Mouse (Mus musculus): ENCODE results near the gene Sowaha.

Gene Sowaha

DNA sequence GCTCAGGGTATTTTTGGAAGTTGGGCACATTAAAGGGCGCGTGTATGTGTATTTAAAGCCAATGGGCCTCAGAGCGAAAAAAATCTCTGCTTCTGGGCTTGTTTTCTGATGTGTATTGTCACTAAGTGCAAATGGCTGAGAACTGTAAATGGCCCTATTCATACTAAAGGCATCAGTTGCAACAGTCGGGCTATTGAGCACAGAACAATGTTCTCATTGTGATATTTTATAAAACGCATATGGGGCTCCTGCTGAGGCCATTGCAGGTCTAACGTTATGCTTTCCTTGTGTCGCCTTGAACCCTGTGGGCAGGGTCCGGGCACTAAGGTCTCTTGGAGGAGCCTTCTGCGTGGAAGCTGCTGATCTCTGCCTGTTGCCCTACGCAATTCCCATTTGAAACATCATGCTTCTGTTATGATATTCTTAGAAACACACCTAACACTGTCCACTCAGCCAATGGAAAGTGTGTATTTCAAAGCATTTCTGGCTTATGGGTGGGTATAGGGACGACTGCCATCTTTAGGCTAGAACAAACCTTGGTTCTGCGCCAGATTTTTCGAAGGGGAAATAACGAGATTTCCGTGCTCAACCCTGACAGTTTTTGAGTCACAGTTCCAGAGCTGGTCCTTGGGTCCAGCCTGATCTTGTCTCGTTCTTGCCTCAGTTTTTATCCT, 10.6 kb downstream of the Sowaha start:
- DNase-seq, result no peak

DNA sequence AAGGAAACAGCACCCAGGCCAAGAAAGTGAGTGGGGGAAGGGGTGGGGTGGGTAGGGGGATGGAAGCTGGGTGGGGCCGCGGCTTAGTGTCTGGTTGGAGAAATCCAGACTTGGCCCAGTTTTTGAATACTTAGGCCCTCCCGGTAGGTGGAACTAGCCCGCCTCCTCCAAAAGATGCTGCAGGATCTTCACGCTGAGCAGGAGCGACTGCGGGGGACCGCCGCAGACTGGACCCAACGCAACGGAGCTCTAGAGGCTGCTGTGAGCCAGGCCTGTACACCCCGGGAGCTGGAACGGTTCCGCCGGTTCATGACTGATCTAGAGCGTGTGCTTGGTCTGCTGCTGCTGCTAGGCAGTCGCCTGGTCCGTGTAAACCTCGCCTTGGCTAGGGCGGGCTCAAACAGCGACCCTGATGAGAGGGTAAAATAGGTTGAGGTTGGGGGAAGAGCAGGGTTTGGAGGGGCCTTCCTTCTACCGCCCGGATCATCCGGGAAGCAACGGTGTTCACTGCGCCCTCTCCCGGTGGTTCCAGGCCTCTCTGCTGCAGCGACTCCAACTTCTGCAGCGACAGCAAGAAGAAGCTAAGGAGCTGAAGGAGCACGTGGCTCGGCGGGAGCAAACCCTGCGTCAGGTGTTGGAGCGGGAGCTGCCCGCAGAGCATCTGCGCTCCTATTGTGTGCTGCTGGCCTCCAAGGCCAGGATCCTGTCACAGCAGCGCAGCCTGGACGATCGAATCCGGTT, 13.7 kb downstream of the Sowaha start:
- DNase-seq, result peak; percentile 85

DNA sequence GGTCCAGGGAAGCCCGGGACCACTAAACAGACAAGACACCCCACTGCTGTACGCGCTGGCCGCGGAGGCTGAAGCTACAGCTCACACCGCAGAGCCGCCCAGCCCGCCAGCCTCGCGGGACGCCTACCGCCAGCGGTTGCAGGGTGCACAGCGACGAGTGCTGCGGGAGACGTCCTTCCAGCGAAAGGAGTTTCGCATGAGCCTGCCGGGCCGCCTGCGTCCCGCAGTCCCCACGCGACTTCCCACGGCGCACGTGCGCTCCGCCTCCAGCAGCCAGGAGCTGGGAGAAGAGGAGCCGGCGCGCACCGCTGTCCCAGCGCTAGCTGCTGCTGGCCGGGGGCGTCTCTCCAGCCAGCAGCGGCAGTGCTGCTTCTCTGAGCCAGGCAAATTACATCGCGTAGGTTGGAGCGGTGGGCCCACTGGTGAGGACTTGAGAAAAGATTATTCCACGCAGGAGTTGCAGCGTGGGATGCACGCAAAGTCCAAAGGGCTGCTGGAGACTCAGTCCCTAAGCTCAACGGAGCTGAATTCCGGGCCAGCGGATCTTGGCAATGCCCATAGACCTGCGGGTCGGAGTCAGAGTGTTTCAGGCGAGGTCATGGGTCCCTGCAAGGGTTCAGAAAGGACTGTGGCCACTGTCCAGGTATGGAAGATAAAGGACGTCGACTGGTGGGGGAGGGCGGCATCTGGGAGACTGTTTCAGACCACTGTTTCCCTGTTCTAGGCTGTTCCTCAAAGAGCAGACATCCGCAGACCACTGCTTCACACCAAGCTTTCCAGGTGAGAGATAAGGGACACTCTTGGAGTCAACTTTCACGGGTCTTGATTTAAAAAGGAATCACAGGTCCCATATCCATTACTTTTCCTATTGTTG, 16.3 kb downstream of the Sowaha start:
- no peak for DNase-seq

DNA sequence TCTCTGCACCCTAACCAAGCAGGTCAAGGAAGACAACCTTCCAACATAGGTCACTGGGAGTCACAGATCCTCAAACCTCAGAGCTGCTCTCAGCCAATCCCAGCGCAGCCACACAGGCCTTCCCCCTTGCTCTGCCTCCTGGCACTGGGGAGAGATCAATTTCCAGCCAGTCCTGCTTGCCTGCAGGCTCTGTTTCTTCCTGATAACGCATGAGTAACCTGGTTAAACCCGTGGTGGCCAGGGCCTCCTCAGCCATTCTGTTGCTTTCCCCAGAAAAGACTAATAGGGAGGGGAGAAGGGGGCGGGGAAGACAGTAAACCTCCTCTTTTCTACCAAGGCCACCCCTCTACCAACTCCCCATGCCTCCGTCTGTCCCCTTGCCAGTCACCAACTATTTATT, 18.3 kb downstream of the Sowaha start:
- DNase-seq, result no peak

DNA sequence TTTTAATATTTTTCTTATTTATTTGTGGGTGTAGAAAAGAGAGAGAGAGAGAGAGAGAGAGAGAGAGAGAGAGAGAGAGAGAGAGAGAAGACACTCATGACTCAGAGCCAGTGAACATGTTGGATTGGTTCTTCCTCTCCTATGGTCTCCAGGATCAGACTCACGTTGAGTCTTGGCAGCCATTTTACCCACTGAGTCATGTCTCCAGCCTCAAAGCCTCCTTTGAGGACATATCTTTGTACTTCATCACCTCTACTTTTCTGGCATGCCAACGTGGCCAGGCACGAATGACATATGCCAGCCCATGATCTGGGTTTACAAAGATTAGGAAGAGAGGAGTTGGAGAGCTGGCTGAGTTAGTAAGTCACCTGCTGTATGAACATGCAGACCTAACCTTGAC, 19.9 kb downstream of the Sowaha start:
- no peak for DNase-seq

DNA sequence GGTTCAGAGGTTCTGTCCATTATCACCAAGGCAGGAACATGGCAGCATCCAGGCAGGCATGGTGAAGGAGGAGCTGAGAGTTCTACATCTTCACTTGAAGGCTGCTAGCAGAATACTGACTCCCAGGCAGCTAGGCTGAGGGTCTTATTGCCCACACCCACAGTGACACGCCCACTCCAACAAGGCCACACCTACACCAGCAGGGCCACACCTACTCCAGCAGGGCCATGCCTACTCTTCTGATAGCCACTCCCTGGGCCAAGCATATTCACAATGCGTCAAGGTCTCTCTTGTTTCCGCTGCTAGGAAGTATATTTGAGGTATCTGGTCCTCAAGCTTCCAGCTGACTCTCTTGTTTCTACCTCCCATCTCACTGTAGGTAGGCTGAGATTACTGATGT, 21.1 kb downstream of the Sowaha start:
- no peak for DNase-seq

DNA sequence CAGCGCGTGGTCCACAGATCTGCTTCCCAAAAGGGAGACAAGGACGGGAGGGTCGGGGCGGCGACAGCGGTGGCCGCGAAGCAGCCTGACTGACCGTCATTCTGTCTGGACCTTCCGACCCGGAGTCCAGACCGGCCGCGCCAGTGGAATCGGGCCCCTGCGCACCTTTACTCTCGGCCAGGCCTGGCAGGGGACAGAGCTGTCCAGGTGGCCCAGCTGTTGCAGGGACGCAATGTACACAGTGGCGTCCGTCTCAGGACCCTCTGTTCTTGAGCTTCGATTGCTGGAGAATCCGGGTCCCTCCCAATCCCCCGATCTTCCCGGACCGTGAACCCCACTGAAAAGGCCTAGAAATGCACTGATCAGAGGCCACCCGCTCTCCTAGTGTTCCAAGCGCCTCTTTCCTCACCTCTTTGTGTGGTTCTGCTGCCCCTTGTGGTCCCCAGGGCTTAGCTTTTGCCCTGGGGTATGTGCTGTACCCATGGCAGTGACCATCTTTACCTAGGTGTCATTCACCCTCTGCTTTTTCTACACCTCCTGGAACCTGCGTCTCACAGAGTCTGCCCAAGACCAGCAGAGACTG, 22.6 kb downstream of the Sowaha start:
- DNase-seq, result no peak

DNA sequence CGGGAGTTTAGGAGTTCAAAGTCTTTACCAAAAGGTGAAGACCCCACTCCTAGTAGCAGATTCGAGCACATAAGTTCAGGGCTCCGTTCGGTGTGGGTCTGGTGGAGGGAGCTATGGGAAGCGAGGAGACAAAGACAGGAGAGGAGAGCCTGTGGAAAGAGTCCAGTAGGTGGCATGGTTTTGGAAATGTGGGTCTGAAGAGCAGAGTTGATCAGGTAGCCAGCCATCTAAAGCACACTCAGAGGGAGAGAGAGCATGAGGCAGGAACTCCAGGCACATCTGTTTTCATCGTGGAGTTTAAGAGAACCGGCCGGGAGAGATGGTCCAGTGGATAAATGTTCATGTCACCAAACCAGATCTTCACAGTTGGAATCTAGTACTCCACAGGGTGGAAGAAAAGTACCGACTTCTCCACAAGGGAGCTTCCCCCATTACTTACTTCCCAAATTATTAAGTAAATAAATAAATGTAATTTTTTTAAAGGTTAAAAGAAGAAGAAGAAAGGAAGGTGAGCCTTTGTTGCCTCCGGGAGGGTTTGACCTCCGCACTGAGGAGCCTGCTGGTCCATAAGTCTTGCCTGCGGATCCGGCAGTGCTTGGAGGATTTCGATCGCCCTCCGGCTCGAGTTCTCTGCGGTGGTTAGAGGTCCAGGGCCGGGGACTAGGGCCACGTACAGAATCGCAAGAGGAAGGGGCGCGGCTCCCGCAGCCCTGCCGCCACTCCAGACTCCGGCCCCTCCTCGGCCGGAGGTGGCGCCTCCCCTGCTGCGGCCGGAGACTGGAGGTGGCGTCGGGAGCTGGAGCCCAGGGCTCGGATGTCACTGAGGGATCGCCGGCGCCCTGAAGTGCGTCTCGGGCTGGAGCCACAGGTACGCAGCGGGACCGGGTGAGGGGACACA, 23.4 kb downstream of the Sowaha start, which contains the start of the genes Gm10447 and Shroom1:
Gene Gm10447 (minus strand): TSS at position 637 of the 898 bp plus-strand sequence.
Gene Shroom1 (plus strand): TSS at position 732 of the 898 bp plus-strand sequence.
- peak; percentile 67 for DNase-seq

DNA sequence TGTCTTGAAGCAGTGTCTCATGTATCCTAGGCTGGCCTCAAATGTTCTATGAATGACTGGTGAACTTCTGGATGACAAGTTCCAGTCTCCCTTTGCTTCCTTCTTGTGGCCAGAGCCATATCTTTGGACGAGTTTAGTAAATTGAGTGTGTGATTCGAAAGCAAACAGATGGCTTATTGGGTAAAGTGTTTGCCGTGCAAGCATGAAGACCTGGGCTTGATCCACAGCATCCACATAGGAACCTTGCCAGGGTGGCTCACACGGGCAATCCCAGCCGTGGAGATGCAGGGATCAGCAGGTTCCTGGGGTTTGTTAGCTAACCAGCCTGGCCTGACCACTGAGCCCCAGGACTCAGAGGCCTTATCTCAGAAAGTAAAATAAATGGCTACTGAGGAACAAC, 27.0 kb downstream of the Sowaha start:
- no peak for DNase-seq

DNA sequence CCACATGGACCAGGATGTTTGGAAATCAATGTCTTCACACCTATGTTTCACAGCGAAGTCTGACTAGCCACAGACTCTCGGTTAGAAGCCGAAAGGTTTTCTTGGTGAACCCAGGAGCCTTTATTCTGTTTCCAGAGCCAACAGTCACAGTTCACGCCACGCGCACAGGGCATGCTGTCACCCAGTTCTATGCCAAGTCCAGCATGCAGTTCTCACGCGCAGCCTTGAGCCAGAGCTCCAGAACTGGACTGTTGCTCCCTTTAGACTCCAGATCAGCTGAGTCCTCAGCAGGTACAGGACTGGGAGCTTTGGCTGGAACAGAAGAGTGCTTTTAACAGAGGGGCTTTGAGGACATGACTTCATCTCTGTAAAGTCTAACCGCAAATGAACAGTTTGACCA, 27.7 kb downstream of the Sowaha start:
- DNase-seq, result no peak

- DNase-seq, result no peak
These were observed 28.7 kb downstream of the Sowaha start for GRCm38 (mm10) chr11:53451361-53451760.

- no peak for DNase-seq
These were observed 29.9 kb downstream of the Sowaha start for GRCm38 (mm10) chr11:53450070-53450705.

DNA sequence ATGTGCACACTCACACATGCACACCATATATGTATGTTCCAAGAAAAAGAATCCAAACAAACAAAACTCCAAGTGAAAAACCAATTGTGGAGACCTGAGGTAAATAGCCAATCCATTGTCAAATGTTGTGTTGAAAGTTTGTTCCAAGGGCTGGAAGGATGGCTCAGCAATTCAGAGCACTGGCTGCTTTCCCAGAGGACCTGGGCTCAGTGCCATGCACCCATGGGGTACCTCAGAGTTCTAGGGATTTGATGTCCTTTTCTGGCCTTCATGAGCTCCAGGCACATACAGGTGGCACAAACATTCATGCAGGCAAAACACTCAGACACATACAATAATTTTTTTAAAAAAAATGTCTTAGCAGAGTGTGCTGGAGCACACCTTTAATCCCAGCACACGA, 31.5 kb downstream of the Sowaha start:
- DNase-seq, result no peak

DNA sequence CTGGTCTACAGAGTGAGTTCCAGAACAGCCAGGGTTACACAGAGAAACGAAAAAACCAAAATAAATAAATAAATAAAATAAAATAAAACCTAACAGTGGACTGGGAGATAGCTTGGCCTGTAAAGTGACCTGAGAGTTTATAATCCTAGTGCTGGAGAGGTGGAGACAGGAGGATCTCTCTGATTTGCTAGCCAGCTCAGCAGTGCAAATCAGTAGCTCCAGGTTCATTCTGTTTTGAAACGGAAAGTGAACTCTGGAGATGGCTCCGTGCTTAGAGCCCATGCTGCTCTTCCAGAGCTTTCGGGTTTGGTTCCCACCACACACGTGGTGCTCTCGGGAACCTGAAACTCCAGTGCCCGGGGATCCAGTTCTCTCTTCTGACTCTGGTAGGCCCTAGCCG, 32.1 kb downstream of the Sowaha start:
- no peak for DNase-seq

DNA sequence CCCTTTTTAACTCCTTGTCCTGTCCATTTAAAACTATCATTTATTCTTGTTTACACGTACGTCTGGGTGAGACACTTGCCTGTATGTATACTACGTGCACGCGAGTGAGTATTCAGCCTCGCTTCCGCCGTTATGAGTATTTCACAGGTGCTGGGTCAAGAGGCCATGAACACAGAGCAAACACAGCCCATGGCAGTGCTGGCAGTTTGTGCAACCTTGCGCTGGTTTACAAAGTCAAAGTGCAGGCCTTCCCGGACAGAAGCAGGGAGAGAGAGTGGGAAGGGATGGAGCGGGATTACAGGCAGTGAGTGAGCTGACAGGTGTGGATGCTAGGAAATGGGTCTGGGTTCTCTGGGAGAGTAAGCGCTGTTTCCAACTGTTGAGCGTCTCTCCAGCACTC, 33.9 kb downstream of the Sowaha start:
- no peak for DNase-seq

DNA sequence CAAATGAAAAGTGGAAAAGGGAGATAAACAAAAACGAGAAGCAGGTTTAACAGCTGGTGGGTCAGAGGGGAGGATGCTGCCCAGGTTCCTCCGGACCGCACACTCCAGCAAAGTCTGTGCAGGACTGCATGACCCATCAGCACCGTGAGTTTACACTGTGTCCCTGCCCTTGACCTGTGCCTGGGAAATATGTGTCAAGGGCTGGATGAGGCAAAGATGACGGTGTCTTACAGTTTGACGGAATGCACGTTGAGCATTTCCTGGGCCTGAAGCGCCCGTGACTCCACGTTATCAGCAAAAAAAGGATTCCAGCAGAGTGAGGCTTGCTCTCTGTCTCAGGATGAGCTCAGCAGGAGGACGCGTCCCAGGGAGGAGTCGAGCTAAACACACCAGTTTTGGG, 34.5 kb downstream of the Sowaha start:
- no peak for DNase-seq

DNA sequence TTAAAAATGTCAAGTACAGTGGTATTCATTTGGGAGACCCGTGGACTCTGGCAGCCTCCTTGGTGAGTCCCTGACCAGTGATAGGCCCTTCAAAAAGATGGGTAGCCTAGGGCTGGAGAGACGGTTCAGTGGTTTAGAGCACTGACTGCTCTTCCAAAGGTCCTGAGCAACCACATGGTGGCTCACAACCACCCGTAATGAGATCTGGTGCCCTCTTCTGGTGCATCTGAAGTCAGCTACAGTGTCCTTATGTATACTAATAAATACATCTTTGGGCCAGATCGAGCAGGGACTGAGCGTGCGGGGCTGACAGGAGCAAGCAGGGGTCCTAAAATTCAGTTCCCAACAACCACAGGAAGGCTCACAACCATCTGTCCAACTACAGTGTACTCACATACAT, 36.2 kb downstream of the Sowaha start:
- peak; percentile 61 for DNase-seq

- no peak for DNase-seq
These were observed 38.2 kb downstream of the Sowaha start for GRCm38 (mm10) chr11:53441921-53442320.

- DNase-seq, result no peak
These were observed 43.7 kb downstream of the Sowaha start for GRCm38 (mm10) chr11:53436338-53436737.

DNA sequence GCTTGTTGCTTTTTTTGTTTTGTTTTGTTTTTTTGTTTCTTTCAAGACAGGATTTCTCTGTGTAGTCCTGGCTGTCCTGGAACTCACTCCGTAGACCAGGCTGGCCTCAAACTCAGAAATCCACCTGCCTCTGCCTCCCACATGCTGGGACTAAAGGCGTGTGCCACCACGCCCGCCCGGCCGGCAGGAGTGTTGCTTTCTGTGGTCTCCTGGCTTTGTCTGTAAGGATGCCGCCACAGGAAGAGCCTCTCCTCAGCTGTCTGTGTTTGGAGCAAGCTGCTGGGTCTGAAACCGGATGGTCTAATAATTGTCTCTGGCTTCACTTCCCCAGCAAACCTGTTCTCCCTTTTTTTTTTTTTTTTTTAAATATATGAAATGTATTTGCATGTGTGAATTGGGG, 44.6 kb downstream of the Sowaha start:
- no peak for DNase-seq

- DNase-seq, result no peak
These were observed 47.0 kb downstream of the Sowaha start for GRCm38 (mm10) chr11:53433057-53433456.
